Mouse (Mus musculus) stomach, postnatal 0 days (tissue): Measurements from ENCODE around the gene Tmem198.

Experiments
- CTCF ChIP-seq: IDR thresholded peaks from 2 replicates; pipeline ENCODE4 v1.5.1; 2016; ENCODE audit warnings: antibody characterized with exemption, low read depth, mild to moderate bottlenecking, moderate library complexity
- EP300 ChIP-seq: optimal IDR thresholded peaks from 2 replicates; pipeline ENCODE3; 2016; ENCODE audit warnings: antibody characterized with exemption

DNA sequence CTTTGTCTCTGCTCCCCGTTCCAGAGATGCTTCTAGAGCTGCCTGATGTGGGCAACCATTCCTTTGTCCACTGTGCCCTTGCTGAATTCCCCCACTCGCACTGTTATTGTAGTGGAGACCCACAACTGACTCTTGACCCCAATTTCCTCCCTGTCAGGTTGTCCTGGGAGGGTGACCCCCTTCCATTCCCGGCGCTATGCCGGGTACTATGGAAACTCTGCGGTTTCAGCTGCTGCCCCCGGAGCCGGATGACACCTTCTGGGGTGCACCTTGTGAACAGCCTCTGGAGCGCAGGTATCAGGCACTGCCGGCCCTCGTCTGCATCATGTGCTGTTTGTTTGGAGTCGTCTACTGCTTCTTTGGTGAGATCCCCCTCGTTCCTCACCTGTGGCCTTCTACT, 704 bp downstream of the Tmem198 start:
- TF ChIP-seq CTCF (no peak), EP300 (no peak)
